Mouse (Mus musculus) kidney, embryonic 15.5 days (tissue): ENCODE measurements at regions not wholly inside any gene's neighbourhood (a gene's known extent, or its start where the extent isn't known, plus 50 kb on each side); places are given as distances from the start of the nearest gene placed in this dataset.

Source experiments
- ATAC-seq: fragments of 200-750 bp; cut with Nextera tagmentation; replicated peaks from 2 replicates; pipeline ENCODE4 v1.8.0; 2017; ENCODE audit warnings: moderate TSS enrichment; ENCODE audit not compliant: low FRiP score
- H3K27ac ChIP-seq: fragments of 300-500 bp; sonication (generic); 2 replicates; pipeline ENCODE4 v1.5.1; 2015; ENCODE audit warnings: mild to moderate bottlenecking, inconsistent platforms
- H3K27me3 ChIP-seq: fragments of 300-500 bp; sonication (generic); 2 replicates; pipeline ENCODE4 v1.6.1; 2015; ENCODE audit warnings: inconsistent platforms
- H3K36me3 ChIP-seq: fragments of 300-500 bp; sonication (generic); 2 replicates; pipeline ENCODE4 v1.6.1; 2015; ENCODE audit warnings: inconsistent platforms
- H3K4me1 ChIP-seq: fragments of 300-500 bp; sonication (generic); 2 replicates; pipeline ENCODE4 v1.6.1; 2015; ENCODE audit warnings: inconsistent platforms
- H3K4me2 ChIP-seq: fragments of 300-500 bp; sonication (generic); 2 replicates; pipeline ENCODE4 v1.6.1; 2015; ENCODE audit warnings: moderate library complexity, mild to moderate bottlenecking, inconsistent platforms
- H3K4me3 ChIP-seq: fragments of 300-500 bp; sonication (generic); replicated peaks from 2 replicates; pipeline ENCODE4 v1.5.1; 2015; ENCODE audit warnings: mild to moderate bottlenecking, inconsistent platforms
- H3K9ac ChIP-seq: fragments of 300-500 bp; sonication (generic); 2 replicates; pipeline ENCODE4 v1.6.1; 2015; ENCODE audit warnings: mild to moderate bottlenecking, inconsistent platforms
- H3K9me3 ChIP-seq: fragments of 300-500 bp; sonication (generic); replicated peaks from 2 replicates; pipeline ENCODE4 v1.6.1; 2016; ENCODE audit warnings: inconsistent platforms
- WGBS: fragments of 180-500 bp; shearing (Covaris S2); methylation state at CpG from one replicate; pipeline ENCODE4 v1.1.7; 2015; ENCODE audit warnings: mixed read lengths; 5-methylcytosine and 5-hydroxymethylcytosine counted together

DNA sequence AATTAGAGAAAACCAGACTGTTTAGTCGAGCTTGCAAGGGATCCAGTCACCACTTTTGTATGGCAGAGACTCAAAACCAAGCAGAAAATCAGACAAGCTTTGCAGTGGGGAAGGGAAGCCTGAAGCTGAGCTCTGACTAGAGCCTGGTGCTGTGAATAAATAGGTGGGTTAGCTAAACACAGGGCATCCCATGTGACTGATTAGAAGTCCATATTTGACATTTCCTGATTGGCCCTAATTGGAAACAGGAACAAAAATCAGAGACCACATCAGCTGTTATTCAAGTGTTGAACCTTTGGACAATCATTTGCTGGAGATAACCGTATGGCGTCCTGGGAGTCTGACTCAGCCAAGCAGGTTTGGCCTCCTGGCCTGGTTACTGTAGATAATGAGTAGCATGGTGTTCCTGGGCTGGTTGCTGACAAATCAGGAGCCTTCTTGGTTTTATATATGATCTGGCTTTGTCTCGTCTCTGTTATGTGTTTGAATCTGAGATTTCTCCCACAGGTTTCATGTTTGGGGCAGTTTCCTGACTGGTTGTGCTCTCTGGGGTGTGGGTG is 139.4 kb downstream of the Ddx11 start:
- Histone ChIP-seq H3K9ac (no peak overlapping the region), H3K9me3 (no peaks in the 10 kb centered on the region), H3K27ac (no peak overlapping the region), H3K4me2 (no peak overlapping the region), H3K36me3 (no peaks in the 10 kb centered on the region), H3K4me3 (no peak overlapping the region), H3K4me1 (no peaks in the 10 kb centered on the region), H3K27me3 (0 out of 2 replicates have a peak, but pooled peaks cover 2% of the 10 kb centered on the region)
- 68% methylated on average over 4 of the region's 4 CpGs for WGBS
- no peak for ATAC-seq

DNA sequence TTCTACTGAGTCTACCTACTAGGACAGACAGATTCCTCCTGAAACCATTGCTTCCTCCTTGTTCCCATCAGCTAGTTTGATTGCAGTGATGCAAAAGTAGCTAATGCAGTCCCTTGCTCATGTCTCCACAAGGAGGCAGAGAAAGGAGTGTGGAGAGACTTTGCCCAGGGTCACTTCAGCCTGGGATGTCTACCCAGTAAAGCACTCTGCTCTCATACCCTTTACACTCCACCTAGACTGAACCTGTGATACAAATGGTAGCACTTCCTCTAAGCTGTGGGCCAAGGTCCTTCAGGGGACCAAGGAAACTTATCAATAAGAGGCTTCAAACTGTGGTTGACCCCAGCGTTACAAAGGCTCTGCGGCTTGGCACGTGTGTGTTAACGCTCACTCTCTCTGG is 140.1 kb downstream of the Ddx11 start:
- Histone ChIP-seq H3K4me3 (no peak overlapping the region), H3K4me1 (no peaks in the 10 kb centered on the region), H3K9ac (no peak overlapping the region), H3K9me3 (no peaks in the 10 kb centered on the region), H3K27me3 (0 out of 2 replicates have a peak, but pooled peaks cover 2% of the 10 kb centered on the region), H3K36me3 (no peaks in the 10 kb centered on the region), H3K27ac (no peak overlapping the region), H3K4me2 (no peak overlapping the region)
- 89% methylated on average over 4 of the region's 4 CpGs for WGBS
- no peak for ATAC-seq

DNA sequence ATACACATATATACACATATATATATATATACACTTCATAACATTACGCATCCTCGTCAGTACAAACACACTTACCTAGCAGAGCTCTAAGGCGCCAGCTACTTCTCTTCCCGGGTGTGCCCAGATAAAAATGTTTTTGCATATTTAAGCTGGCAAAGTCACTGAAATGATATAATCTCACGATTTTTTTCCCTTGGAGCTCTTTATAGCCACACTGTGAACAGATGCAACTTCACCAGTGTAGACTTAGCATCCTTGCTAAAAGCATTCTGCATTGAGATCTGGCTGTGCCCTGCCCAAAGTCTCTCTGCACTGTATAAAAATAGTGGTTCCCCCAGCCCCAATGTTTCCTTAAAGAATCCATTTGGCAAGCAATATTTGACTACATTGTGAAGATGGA is 143.5 kb downstream of the Ddx11 start:
- H3K36me3 ChIP-seq: no peaks in the 10 kb centered on the region
- ATAC-seq: no peak

DNA sequence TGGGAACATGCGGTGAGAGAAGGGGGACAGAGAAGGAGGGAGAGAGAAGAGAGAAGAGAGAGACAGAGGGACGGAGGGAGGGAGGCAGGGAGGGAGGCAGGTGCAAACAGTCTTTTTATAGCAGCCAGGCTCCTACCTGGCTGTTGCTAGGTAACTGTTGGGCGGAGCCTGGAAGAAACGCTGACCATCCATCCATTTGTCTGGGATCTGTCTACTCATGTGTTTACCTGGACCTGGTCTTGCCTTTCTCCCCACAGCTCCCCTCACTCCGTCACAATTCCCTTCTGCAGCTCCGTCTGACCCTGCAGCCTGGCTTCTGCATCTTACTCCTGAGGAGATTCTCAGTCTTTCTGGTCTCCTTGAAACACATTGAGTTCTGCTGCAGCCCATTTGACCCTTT is 144.5 kb downstream of the Ddx11 start:
- Histone ChIP-seq H3K9ac (no peak overlapping the region), H3K9me3 (no peaks in the 10 kb centered on the region), H3K4me2 (no peak overlapping the region), H3K4me3 (no peak overlapping the region), H3K27ac (no peak overlapping the region), H3K4me1 (no peaks in the 10 kb centered on the region), H3K27me3 (0 out of 2 replicates have a peak, but pooled peaks cover 4% of the 10 kb centered on the region), H3K36me3 (no peaks in the 10 kb centered on the region)
- WGBS: 58% methylated on average over 6 of the region's 6 CpGs
- ATAC-seq: no peak

More for the DNA sequence above, 143.5 kb downstream of the Ddx11 start:
- Histone ChIP-seq H3K4me2 (no peak overlapping the region), H3K27me3 (0 out of 2 replicates have a peak, but pooled peaks cover 4% of the 10 kb centered on the region), H3K27ac (no peak overlapping the region), H3K4me1 (no peaks in the 10 kb centered on the region), H3K4me3 (no peak overlapping the region), H3K9ac (no peak overlapping the region), H3K9me3 (no peaks in the 10 kb centered on the region)
- WGBS: 84% methylated on average over 5 of the region's 5 CpGs

DNA sequence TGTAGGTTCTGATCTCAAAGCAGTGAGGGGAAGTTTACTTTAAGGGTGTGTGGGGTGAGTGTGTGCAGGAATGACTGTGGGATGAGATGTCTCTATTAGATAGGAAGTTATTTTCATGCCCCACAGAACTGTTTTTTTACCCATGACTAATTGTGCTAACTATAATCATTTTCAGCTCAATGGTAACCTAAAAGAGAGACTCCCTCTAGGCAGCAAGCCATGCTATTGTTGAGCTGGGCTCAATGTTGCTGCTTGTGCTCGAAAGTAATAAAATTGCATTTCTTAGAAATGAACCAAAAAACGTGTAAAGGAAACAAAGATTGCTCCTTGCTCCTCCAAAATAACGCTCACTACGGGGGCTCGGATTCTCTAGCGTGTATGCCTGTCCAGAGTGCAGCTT is 146.2 kb downstream of the Ddx11 start:
- Histone ChIP-seq H3K4me1 (no peaks in the 10 kb centered on the region), H3K4me3 (no peak overlapping the region), H3K9ac (no peak overlapping the region), H3K27ac (no peak overlapping the region), H3K9me3 (no peaks in the 10 kb centered on the region), H3K36me3 (no peaks in the 10 kb centered on the region), H3K27me3 (0 out of 2 replicates have a peak, but pooled peaks cover 4% of the 10 kb centered on the region), H3K4me2 (no peak overlapping the region)
- 79% methylated on average over 6 of the region's 6 CpGs for WGBS
- ATAC-seq: no peak

DNA sequence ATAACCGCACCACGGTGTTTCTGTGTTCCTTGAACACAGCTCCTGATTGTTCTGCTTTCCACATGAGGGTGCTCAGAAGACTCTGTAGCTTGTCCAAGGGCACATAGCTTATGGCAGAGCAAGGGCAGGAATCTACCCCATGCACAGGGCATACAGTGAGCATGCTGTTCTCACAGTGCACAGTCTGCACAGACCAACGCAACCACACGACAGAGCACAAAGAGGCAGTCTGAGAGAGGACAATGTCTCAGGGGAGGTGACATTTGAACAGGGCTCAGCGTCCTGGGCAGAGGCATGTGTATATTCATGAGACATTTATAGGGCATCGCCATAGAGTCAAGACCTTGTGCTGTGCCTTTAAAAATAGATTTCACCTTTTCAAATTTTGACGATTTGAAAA is 148.6 kb downstream of the Ddx11 start:
- no peak overlapping the region for H3K9ac ChIP-seq
- H3K4me2 ChIP-seq: no peak overlapping the region
- 0 out of 2 replicates have a peak, but pooled peaks cover 2% of the 10 kb centered on the region for H3K27me3 ChIP-seq
- H3K27ac ChIP-seq: no peak overlapping the region
- H3K4me1 ChIP-seq: 0 out of 2 replicates have a peak, but pooled peaks cover 4% of the 10 kb centered on the region
- 88% methylated on average over 7 of the region's 7 CpGs for WGBS
- H3K4me3 ChIP-seq: no peak overlapping the region
- no peaks in the 10 kb centered on the region for H3K9me3 ChIP-seq
- ATAC-seq: no peak
- H3K36me3 ChIP-seq: no peaks in the 10 kb centered on the region

DNA sequence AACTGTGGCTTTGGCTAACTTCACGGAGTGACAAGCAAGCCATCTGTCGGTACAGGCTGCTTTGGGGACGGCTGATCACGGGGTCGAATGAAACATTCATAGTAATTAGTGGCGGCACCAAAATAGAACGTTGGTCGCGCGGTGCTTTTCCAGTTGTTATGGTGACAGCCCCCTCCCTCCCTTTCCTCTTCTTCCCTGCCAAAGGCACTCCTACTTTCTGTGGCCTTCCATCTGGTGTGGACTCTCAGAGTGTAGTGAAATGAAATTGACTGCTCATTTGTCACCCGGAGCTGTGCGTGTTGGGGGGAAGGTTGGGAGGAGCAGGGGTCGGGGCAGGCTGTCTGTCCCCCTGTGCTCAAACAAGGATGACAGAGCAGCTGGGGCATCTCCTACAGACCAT is 153.5 kb downstream of the Ddx11 start:
- H3K9me3 ChIP-seq: no peaks in the 10 kb centered on the region
- 0 out of 2 replicates have a peak overlapping the region, but pooled peaks have one; percentile 6 for H3K4me2 ChIP-seq
- 31% methylated on average over 13 of the region's 13 CpGs for WGBS
- no peak overlapping the region for H3K9ac ChIP-seq
- no peaks in the 10 kb centered on the region for H3K36me3 ChIP-seq
- peak; percentile 58; the same call in 1 of the 2 replicates for ATAC-seq
- no peak overlapping the region for H3K4me3 ChIP-seq
- 0 out of 2 replicates have a peak, but pooled peaks cover 6% of the 10 kb centered on the region for H3K4me1 ChIP-seq
- H3K27ac ChIP-seq: no peak overlapping the region
- no peaks in the 10 kb centered on the region for H3K27me3 ChIP-seq

DNA sequence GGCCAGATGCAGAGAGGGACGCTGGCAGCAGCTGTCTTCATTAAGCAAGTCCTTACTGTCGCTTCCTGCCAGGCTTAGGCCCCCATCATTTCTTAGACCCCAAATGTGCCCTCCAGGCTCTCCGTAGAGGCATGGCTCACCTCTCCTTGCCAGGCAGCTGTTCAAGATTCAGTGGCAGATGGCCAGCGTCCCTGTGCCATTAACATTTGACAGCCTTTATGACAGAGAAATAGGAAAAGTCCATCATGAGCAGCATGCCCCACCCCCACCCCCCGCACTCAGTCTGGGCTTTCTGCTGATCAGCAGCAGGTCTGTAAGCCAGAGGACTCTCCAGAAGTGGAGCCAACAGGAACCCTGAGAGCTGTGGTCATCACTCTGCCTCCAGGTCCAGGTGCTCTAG is 154.7 kb downstream of the Ddx11 start:
- ATAC-seq: no peak

DNA sequence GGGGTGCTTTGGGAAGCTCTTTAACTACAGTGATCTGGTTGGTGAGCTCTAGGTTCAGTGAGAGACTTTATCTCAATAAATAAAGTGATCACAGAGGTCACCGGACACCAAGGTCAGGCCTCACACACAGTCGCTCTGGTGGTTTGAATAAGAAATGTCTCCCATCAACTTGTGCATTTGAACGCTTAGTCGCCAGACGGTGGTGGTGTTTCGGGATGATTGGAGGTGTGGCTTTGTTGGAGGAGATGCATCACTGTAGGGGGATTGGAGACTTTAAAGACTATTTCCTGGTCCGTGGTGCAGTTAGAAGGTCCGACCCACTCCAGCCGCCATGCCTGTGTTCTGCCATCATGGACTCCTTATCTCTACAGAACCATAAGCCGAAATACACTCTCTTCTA is 162.0 kb downstream of the Ddx11 start:
- Histone ChIP-seq H3K27ac (no peak overlapping the region), H3K9ac (no peak overlapping the region), H3K9me3 (no peaks in the 10 kb centered on the region), H3K4me1 (no peaks in the 10 kb centered on the region), H3K36me3 (no peaks in the 10 kb centered on the region), H3K27me3 (no peaks in the 10 kb centered on the region), H3K4me2 (no peak overlapping the region), H3K4me3 (no peak overlapping the region)
- 92% methylated on average over 10 of the region's 10 CpGs for WGBS
- ATAC-seq: no peak

More for the DNA sequence above, 154.7 kb downstream of the Ddx11 start:
- Histone ChIP-seq H3K27me3 (no peaks in the 10 kb centered on the region), H3K4me3 (no peak overlapping the region), H3K36me3 (no peaks in the 10 kb centered on the region), H3K4me1 (0 out of 2 replicates have a peak, but pooled peaks cover 6% of the 10 kb centered on the region), H3K9ac (no peak overlapping the region), H3K4me2 (no peak overlapping the region), H3K27ac (no peak overlapping the region), H3K9me3 (no peaks in the 10 kb centered on the region)
- WGBS: 84% methylated on average over 5 of the region's 5 CpGs
